Mouse (Mus musculus) small intestine, adult 2 months (tissue): ENCODE measurements at regions not wholly inside any gene's neighbourhood (a gene's known extent, or its start where the extent isn't known, plus 50 kb on each side); places are given as distances from the start of the nearest gene placed in this dataset.

Source experiments
- H3K27ac ChIP-seq: fragments of 200-500 bp; 2 replicates; pipeline ENCODE4 v1.5.1; 2012; ENCODE audit warnings: low read depth, low read length, control low read depth, inconsistent platforms; ENCODE audit not compliant: insufficient read depth
- H3K27me3 ChIP-seq: fragments of 200-500 bp; 2 replicates; pipeline ENCODE4 v1.6.1; 2012; ENCODE audit warnings: mild to moderate bottlenecking, moderate library complexity, low read length, inconsistent platforms; ENCODE audit not compliant: control insufficient read depth, insufficient read depth
- H3K36me3 ChIP-seq: fragments of 200-500 bp; 2 replicates; pipeline ENCODE4 v1.6.1; 2012; ENCODE audit warnings: mild to moderate bottlenecking, low read length, control low read depth, inconsistent platforms; ENCODE audit not compliant: control insufficient read depth, insufficient read depth
- H3K4me1 ChIP-seq: fragments of 200-500 bp; 2 replicates; pipeline ENCODE4 v1.6.1; 2012; ENCODE audit warnings: low read length, inconsistent platforms, mixed read lengths; ENCODE audit not compliant: control insufficient read depth, insufficient read depth, insufficient read length
- H3K4me3 ChIP-seq: fragments of 200-500 bp; 2 replicates; pipeline ENCODE4 v1.5.1; 2012; ENCODE audit warnings: low read depth, mild to moderate bottlenecking, control low read depth, inconsistent platforms, low read length, moderate library complexity
- CTCF ChIP-seq: fragments of 200-500 bp; IDR thresholded peaks from 2 replicates; pipeline ENCODE4 v1.5.1; 2012; ENCODE audit warnings: low read depth, mild to moderate bottlenecking, control low read depth, inconsistent platforms, low read length, moderate library complexity, mixed read lengths; ENCODE audit not compliant: insufficient replicate concordance, insufficient read length; ENCODE audit errors: extremely low read depth
- POLR2A ChIP-seq: fragments of 200-500 bp; IDR thresholded peaks from 2 replicates; pipeline ENCODE4 v1.6.1; 2012; ENCODE audit warnings: low read depth, mild to moderate bottlenecking, control low read depth, inconsistent platforms, low read length, moderate library complexity
- WGBS: fragments of 180-500 bp; shearing (Covaris S2); methylation state at CpG from one replicate; pipeline ENCODE4 v1.1.7; 2018; 5-methylcytosine and 5-hydroxymethylcytosine counted together

- no peak overlapping the region for H3K4me3 ChIP-seq
- H3K27ac ChIP-seq = no peak overlapping the region
- H3K4me1 ChIP-seq = no peaks in the 10 kb centered on the region
- TF ChIP-seq POLR2A (no peak), CTCF (no peak)
- no peaks in the 10 kb centered on the region for H3K27me3 ChIP-seq
- 18% methylated on average over 11 of the region's 11 CpGs for WGBS
- no peaks in the 10 kb centered on the region for H3K36me3 ChIP-seq
These were observed 225.2 kb upstream of the Myocd start for GRCm38 (mm10) chr11:65495034-65495433.

- Histone ChIP-seq H3K4me3 (no peak overlapping the region), H3K27ac (no peak overlapping the region), H3K36me3 (no peaks in the 10 kb centered on the region), H3K27me3 (no peaks in the 10 kb centered on the region), H3K4me1 (no peaks in the 10 kb centered on the region)
- no peak for TF ChIP-seq CTCF
- TF ChIP-seq POLR2A = no peak
- 80% methylated on average over 3 of the region's 3 CpGs for WGBS
These were observed 220.6 kb upstream of the Myocd start for GRCm38 (mm10) chr11:65490426-65490825.

GRCm38 (mm10) chr11:65475821-65476540 lies 206.2 kb upstream of the Myocd start:
- H3K4me1 ChIP-seq = no peaks in the 10 kb centered on the region
- no peak overlapping the region for H3K4me3 ChIP-seq
- no peak for TF ChIP-seq CTCF
- TF ChIP-seq POLR2A = no peak
- H3K36me3 ChIP-seq = no peaks in the 10 kb centered on the region
- H3K27ac ChIP-seq = peak overlapping the region; percentile 1; the same call in 1 of the 2 replicates
- 69% methylated on average over 18 of the region's 18 CpGs for WGBS
- H3K27me3 ChIP-seq = no peaks in the 10 kb centered on the region

- Histone ChIP-seq H3K27ac (peak overlapping the region; percentile 1; the same call in 1 of the 2 replicates), H3K27me3 (no peaks in the 10 kb centered on the region), H3K36me3 (no peaks in the 10 kb centered on the region), H3K4me3 (no peak overlapping the region), H3K4me1 (no peaks in the 10 kb centered on the region)
- 80% methylated on average over 12 of the region's 12 CpGs for WGBS
- TF ChIP-seq POLR2A = no peak
These were observed 205.5 kb upstream of the Myocd start for GRCm38 (mm10) chr11:65475302-65475701.

GRCm38 (mm10) chr11:65469762-65470741 lies 200.3 kb upstream of the Myocd start:
- TF ChIP-seq POLR2A (no peak), CTCF (no peak)
- Histone ChIP-seq H3K27ac (no peak overlapping the region), H3K4me1 (no peaks in the 10 kb centered on the region)

GRCm38 (mm10) chr11:65461044-65461443 lies 191.3 kb upstream of the Myocd start:
- H3K27ac ChIP-seq = no peak overlapping the region
- WGBS = 61% methylated on average over 4 of the region's 4 CpGs
- no peaks in the 10 kb centered on the region for H3K4me1 ChIP-seq
- no peak overlapping the region for H3K4me3 ChIP-seq
- H3K36me3 ChIP-seq = no peaks in the 10 kb centered on the region
- TF ChIP-seq POLR2A = no peak
- no peak for TF ChIP-seq CTCF
- no peaks in the 10 kb centered on the region; the same call in 1 of the 2 replicates for H3K27me3 ChIP-seq

More at GRCm38 (mm10) chr11:65469762-65470741, 200.3 kb upstream of the Myocd start:
- Histone ChIP-seq H3K27me3 (no peaks in the 10 kb centered on the region), H3K36me3 (no peaks in the 10 kb centered on the region), H3K4me3 (no peak overlapping the region)
- WGBS = 72% methylated on average over 9 of the region's 9 CpGs

GRCm38 (mm10) chr11:65448436-65448835 lies 178.6 kb upstream of the Myocd start:
- Histone ChIP-seq H3K27me3 (no peaks in the 10 kb centered on the region), H3K36me3 (no peaks in the 10 kb centered on the region), H3K4me3 (no peak overlapping the region), H3K4me1 (no peaks in the 10 kb centered on the region), H3K27ac (no peak overlapping the region)
- TF ChIP-seq CTCF = no peak
- no peak for TF ChIP-seq POLR2A
- WGBS = 74% methylated on average over 3 of the region's 3 CpGs
